Mouse (Mus musculus) layer of hippocampus, adult 8-10 months (tissue): ENCODE measurements around the gene Mrps34. TPM values are rescaled to one million over a fixed set of nuclear protein-coding genes. Genes with fewer than 3 reads are reported as not detected.
"Not testable (repeated sequence)": the region's sequence is repeated elsewhere in the genome, so short reads cannot be mapped to it uniquely, and the experiment has no call there.

ENCODE experiments used
- DNase-seq, 2 experiments: peaks; one replicate each; pipeline ENCODE4 v3.0.0; 2022; ENCODE audit warnings: low spot score in 2 of 2
- total RNA-seq, 4 experiments: library from RNA; stranded (reverse); gene quantifications; 2 replicates each; pipeline ENCODE4 v1.2.4; 2022

The Mrps34 gene
- total RNA-seq, 4 experiments from 2014 or later, result 63.3 to 78.7 (median 73.4) TPM

- no peak for DNase-seq
Measured at GRCm38 (mm10) chr17:24899153-24899552, 4.2 kb downstream of the Mrps34 start.

DNA sequence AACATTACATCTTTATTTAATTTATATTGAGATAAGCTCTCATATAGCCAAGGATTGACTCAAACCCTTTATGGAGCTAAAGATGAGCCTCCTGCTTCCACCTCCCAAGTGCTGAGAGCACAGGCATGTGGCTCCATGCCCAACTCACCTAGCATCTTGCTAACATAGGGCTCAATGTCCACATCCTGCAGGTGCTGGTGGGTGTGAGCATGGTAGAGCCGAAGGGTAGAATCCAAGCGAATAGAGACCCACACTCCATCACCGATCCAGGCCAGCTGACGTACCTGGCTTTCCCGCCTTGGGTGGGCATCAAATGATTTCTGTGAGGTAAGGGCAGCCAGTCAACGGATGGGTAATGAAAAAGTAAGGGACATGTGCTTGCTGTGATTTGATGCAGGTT lies 5.1 kb downstream of the Mrps34 start:
- DNase-seq, result no peak

DNA sequence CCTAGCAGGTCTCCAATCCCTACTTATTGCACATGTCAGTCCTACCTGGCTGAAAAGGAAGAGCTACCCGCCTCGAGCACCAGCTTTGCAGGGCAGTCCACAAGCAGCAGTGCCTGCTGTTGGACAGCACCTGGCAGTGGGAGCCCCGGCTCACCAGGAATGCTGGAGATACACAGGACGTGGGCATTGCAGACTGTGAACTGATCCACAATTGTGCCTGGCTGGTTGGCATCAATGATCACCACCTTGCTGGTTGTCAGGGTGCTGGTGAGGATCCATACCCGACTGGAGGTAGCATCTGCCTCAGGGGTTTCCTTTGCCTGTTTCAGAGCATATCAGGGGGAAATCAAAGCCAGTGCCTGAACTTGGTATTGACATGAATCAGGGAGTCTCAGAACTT lies 7.2 kb downstream of the Mrps34 start:
- DNase-seq, result no peak

GRCm38 (mm10) chr17:24902671-24903474 lies 8.0 kb downstream of the Mrps34 start:
- no peak for DNase-seq

DNA sequence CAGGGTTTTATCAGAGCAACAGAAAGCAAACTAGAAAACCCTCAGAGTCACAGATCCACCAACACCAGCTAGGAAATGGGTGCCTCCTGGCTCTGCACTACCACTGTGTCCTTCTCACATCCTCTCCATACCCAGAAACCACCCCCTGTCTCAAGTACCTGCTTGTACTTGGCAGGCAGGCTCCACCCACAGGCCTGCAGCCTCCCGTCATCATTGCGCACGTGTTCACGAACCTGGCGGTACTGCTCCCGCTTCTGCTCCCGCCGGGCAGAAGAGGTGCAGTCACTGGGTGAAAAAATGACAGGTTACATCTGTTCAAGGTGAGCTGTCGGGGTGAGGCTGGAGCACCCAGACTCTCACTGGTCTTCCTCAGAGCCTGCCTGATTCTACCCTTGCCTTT lies 8.9 kb downstream of the Mrps34 start:
- no peak for DNase-seq

GRCm38 (mm10) chr17:24907591-24907990 lies 12.7 kb downstream of the Mrps34 start:
- no peak for DNase-seq

DNA sequence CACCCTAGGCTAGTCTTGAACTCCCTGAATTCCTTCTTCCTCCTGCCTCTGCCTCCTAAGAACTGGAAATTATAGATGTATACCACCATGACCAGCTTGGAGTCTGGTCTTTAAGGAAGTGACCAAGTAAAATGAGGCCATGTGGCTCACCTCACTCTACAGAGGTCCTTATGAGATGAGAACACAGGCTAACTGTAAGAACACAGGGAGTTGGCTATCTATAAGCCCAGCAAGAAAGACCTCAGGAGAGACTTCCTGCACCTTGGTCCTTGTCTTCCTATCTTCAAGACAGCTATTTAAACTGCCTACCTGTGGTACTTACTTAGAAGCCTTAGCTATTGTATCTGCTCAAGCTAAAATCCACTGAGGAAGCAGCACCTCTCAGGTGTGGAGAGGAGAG lies 19.1 kb downstream of the Mrps34 start:
- DNase-seq, result no peak

GRCm38 (mm10) chr17:24923246-24923645 lies 28.3 kb downstream of the Mrps34 start:
- no peak for DNase-seq

- no peak for DNase-seq
Measured at GRCm38 (mm10) chr17:24929506-24929905, 34.6 kb downstream of the Mrps34 start.

- DNase-seq, result no peak
Measured at GRCm38 (mm10) chr17:24932431-24932830, 37.5 kb downstream of the Mrps34 start.

GRCm38 (mm10) chr17:24933163-24933562 lies 38.2 kb downstream of the Mrps34 start:
- DNase-seq, result no peak

- no peak for DNase-seq
Measured at GRCm38 (mm10) chr17:24934926-24935325, 40.0 kb downstream of the Mrps34 start.

GRCm38 (mm10) chr17:24935666-24936065 lies 40.8 kb downstream of the Mrps34 start:
- no peak for DNase-seq

DNA sequence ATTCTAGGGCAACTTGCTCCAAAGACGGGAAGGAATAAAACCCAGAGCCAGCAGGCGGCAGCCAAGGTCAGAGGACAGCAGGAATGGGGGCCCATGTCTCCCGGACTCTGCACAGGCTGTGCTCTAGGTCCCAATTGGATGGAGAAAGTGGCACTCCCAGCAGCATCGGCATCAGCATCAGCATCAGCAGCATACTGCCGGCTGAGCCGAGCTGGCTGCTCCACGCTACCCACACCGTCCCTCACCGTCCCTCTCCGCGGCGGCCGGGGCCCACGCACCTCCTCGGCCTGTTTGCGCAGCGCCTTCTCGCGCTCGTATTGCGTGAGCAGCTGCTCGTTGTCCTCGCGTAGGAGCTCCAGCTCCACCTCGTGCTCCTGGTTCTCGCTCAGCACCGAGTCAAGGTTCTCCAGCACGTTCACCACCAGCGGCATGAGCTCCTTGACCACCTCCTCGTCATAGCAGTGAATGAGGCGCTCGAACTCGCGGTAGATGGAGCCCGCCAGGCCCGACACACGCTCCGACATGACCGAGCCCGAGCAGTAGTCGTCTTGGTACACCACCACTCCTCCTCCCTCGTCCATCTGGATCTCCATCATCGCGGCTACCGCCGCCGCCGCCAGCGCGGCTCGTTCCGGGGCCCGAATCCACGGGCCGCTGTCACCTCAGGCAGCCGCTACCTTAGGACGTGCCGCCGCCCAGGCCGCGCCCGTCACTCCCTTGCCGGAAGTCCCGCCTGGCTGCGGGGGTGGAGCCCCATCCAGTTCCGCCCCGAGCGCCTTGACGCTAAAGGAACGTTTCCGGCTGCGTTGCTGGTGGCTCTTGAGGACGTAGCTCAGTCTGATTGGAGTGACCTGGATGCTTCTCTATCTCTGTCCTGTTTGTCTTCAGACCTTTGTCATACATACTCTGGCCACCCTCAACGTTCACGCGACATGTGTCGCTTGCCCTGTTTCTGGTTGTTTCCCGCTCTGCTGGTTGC lies 41.6 kb downstream of the Mrps34 start, which contains the start of gene Mapk8ip3:
Mapk8ip3 (minus strand) TSS at position 719 of the 979 bp plus-strand sequence.
- DNase-seq, result peak; percentile 91 to 95

- DNase-seq, result no peak
Measured at GRCm38 (mm10) chr17:24937266-24937665, 42.4 kb downstream of the Mrps34 start.

GRCm38 (mm10) chr17:24942453-24942852 lies 47.5 kb downstream of the Mrps34 start:
- DNase-seq, result peak in 1 of 2 experiments; percentile 34

DNA sequence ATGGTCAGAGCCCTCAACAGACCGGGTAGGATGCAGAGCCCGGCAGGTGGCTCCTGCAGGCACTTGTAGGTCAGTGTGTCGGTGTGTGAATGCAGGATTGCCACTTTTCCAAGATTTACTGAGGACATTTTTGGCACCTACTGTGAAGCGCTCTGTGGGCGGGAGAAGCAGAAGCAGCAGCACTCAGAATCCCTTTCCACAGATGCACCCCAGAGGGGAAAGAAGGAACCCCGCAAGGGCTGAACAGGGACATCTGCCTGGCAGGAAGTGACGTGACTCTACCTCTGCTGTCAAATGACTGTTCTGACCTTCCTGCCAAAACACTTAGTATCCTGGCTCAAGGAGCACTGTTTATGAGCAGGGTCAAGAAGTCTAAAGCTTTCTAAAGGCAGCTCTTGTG lies 48.1 kb downstream of the Mrps34 start:
- peak in 1 of 2 experiments; percentile 14 for DNase-seq

GRCm38 (mm10) chr17:24943589-24943988 lies 48.7 kb downstream of the Mrps34 start:
- not testable (repeated sequence) for DNase-seq
